Mouse (Mus musculus): Measurements from ENCODE around the gene Lyl1. TPM values are rescaled to one million over a fixed set of nuclear protein-coding genes. Genes with fewer than 3 reads are reported as not detected.

Lyl1 gene
- total and polyA plus RNA-seq, 3 experiments: 88.7 to 149 (median 136) TPM

DNA sequence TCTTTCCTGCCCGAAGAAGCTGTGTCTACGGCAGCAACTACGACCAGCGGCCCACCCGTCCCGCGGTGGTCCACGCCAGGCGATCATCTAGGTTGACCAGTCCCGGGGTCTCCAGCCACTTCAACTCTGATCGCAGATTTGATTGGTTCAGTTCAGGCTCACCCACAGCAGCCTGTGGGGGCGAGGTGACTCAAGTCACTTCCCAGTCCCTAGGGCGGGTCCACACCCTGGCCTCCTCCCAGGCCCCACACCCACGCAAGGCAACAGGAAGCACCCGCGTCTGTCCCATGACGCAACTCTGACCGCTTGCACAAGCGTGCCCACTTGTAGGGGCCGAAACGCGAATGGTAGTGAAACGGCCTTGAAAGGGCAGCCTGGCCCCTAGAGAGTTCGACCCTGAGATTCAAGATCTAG, 39.8 kb upstream of the Lyl1 start:
- Histone ChIP-seq H3K9ac (ENCODE audit: control insufficient read depth, low read depth, low read length, poor library complexity, severe bottlenecking) (peak overlapping the region; percentile 88), H3K79me2 (ENCODE audit: control insufficient read depth, insufficient read depth, low read length, poor library complexity) (peaks cover 48% of the 10 kb centered on the region), H3K27me3 (ENCODE audit: control insufficient read depth in 1 of 2, insufficient read depth in 2 of 2, low read length in 2 of 2) (no peaks in the 10 kb centered on the region), H3K4me3 (ENCODE audit: control insufficient read depth in 1 of 2, insufficient read depth in 1 of 2, low read depth in 2 of 2, low read length in 2 of 2) (peak overlapping the region; percentile 67 to 93), H3K4me1 (ENCODE audit: control insufficient read depth in 1 of 2, insufficient read depth in 2 of 2, low read length in 2 of 2) (peaks cover 5 to 31% of the 10 kb centered on the region in 2 experiments), H3K9me3 (replicated peaks; ENCODE audit: insufficient read depth, low read length) (no peaks in the 10 kb centered on the region), H3K36me3 (ENCODE audit: control insufficient read depth in 1 of 2, insufficient read depth in 2 of 2, low read length in 2 of 2) (peaks cover 0 to 22% of the 10 kb centered on the region in 2 experiments; a peak in 2 of 4 replicates), H3K27ac (ENCODE audit: control insufficient read depth, low read depth, low read length) (peak overlapping the region; percentile 92)
- peak; percentile 91 for DNase-seq (ENCODE audit: low read depth, low spot score)
- TF ChIP-seq HCFC1 (IDR thresholded peaks at IDR 0.05; ENCODE audit: low read depth, low read length) (no peak; the same call in 1 of the 2 replicates), ZNF384 (IDR thresholded peaks at IDR 0.05; ENCODE audit: low read depth, low read length) (no peak), CHD2 (IDR thresholded peaks at IDR 0.05; ENCODE audit: low read length) (no peak), JUND (IDR thresholded peaks at IDR 0.05; ENCODE audit: low read depth, low read length) (no peak), TAL1 (IDR thresholded peaks at IDR 0.05; ENCODE audit: low read length) (no peak), ZMIZ1 (IDR thresholded peaks at IDR 0.05; ENCODE audit: low read depth, low read length) (no peak), SIN3A (IDR thresholded peaks at IDR 0.05; ENCODE audit: low read length) (peak; percentile 81), GATA1 (IDR thresholded peaks at IDR 0.05; ENCODE audit: low read depth, low read length) (no peak), USF1 (IDR thresholded peaks at IDR 0.05; ENCODE audit: low read depth, low read length) (no peak), EP300 (IDR thresholded peaks at IDR 0.05; ENCODE audit: low read depth in 1 of 2, low read length in 2 of 2) (peak in 1 of 2 experiments; percentile 66; a peak in 2 of 4 replicates), GABPA (IDR thresholded peaks at IDR 0.05; ENCODE audit: low read depth, low read length) (no peak), BHLHE40 (IDR thresholded peaks at IDR 0.05; ENCODE audit: borderline replicate concordance, low read depth, low read length) (0 out of 2 replicates have a peak, but pooled peaks have one; percentile 8), MYC (IDR thresholded peaks at IDR 0.05; ENCODE audit: low read depth, low read length) (no peak; the same call in 1 of the 2 replicates), MAFK (IDR thresholded peaks at IDR 0.05; ENCODE audit: borderline replicate concordance, low read depth, low read length) (no peak; the same call in 1 of the 2 replicates), ELF1 (IDR thresholded peaks at IDR 0.05; ENCODE audit: low read depth, low read length) (no peak), CHD1 (IDR thresholded peaks at IDR 0.05; ENCODE audit: low read depth, low read length) (peak; percentile 79; the same call in 1 of the 2 replicates), POLR2A (IDR thresholded peaks at IDR 0.05; ENCODE audit: control insufficient read depth in 1 of 2, insufficient read depth in 1 of 2, low read depth in 1 of 2, low read length in 2 of 2, poor library complexity in 1 of 2) (peak; percentile 32 to 45; a peak in 3 of 4 replicates), NELFE (IDR thresholded peaks at IDR 0.05; ENCODE audit: low read depth, low read length) (peak; percentile 56), MAX (IDR thresholded peaks at IDR 0.05; ENCODE audit: low read length) (peak; percentile 40; the same call in 1 of the 2 replicates), MYB (IDR thresholded peaks at IDR 0.05; ENCODE audit: low read depth, low read length) (no peak), ZC3H11A (IDR thresholded peaks at IDR 0.05; ENCODE audit: low read depth, low read length) (no peak), ZKSCAN1 (IDR thresholded peaks at IDR 0.05; ENCODE audit: low read depth, low read length) (no peak), RCOR1 (IDR thresholded peaks at IDR 0.05; ENCODE audit: low read depth, low read length) (no peak), MXI1 (IDR thresholded peaks at IDR 0.05; ENCODE audit: low read depth, low read length) (peak; percentile 69; the same call in 1 of the 2 replicates), CTCF (IDR thresholded peaks at IDR 0.05 in 2 of 3, conservative IDR thresholded peaks at IDR 0.05 in 1 of 3; ENCODE audit: control insufficient read depth in 1 of 3, insufficient read depth in 1 of 3, low read depth in 2 of 3, low read length in 3 of 3, poor library complexity in 1 of 3, severe bottlenecking in 1 of 3) (no peak), TBP (IDR thresholded peaks at IDR 0.05; ENCODE audit: low read depth, low read length) (no peak), NRF1 (IDR thresholded peaks at IDR 0.05; ENCODE audit: insufficient read depth, low read depth, low read length, poor library complexity, severe bottlenecking) (peak; percentile 15; the same call in 1 of the 2 replicates), RAD21 (IDR thresholded peaks at IDR 0.05; ENCODE audit: low read depth, low read length) (no peak), ETS1 (IDR thresholded peaks at IDR 0.05; ENCODE audit: low read depth, low read length) (peak; percentile 84), USF2 (IDR thresholded peaks at IDR 0.05; ENCODE audit: borderline replicate concordance in 1 of 2, insufficient read depth in 1 of 2, low read depth in 1 of 2, low read length in 2 of 2) (no peak), UBTF (IDR thresholded peaks at IDR 0.05; ENCODE audit: borderline replicate concordance, insufficient read depth, low read depth, low read length) (no peak), KAT2A (conservative IDR thresholded peaks at IDR 0.05; ENCODE audit: low read depth, low read length) (no peak), E2F4 (IDR thresholded peaks at IDR 0.05; ENCODE audit: borderline replicate concordance, low read depth, low read length) (no peak), MAZ (IDR thresholded peaks at IDR 0.05; ENCODE audit: low read depth, low read length) (no peak), TCF12 (IDR thresholded peaks at IDR 0.05; ENCODE audit: low read depth, low read length) (no peak), SMC3 (IDR thresholded peaks at IDR 0.05; ENCODE audit: low read depth, low read length) (no peak), POLR2AphosphoS2 (IDR thresholded peaks at IDR 0.05; ENCODE audit: low read length) (no peak; the same call in 1 of the 2 replicates)
